Mouse (Mus musculus) liver, adult 2 months (tissue): ENCODE data around the gene St5. TPM values are rescaled to one million over a fixed set of nuclear protein-coding genes. Genes with fewer than 3 reads are reported as not detected.

Source experiments
- DNase-seq: peaks from one replicate; pipeline ENCODE4 v3.0.0-alpha.2; 2011; ENCODE audit warnings: low read depth, low spot score; ENCODE audit errors: extremely low read depth
- H3K27ac ChIP-seq: fragments of 200-500 bp; replicated peaks from 2 replicates; pipeline ENCODE4 v1.5.1; 2012; ENCODE audit warnings: low read depth, mild to moderate bottlenecking, control low read depth, inconsistent platforms, low read length; ENCODE audit not compliant: insufficient read depth
- H3K27me3 ChIP-seq: fragments of 200-500 bp; 2 replicates; pipeline ENCODE4 v1.6.1; 2012; ENCODE audit warnings: mild to moderate bottlenecking, moderate library complexity, low read length, inconsistent platforms; ENCODE audit not compliant: control insufficient read depth, insufficient read depth
- H3K36me3 ChIP-seq: fragments of 200-500 bp; 2 replicates; pipeline ENCODE4 v1.6.1; 2012; ENCODE audit warnings: low read length, inconsistent platforms; ENCODE audit not compliant: control insufficient read depth, insufficient read depth
- H3K4me1 ChIP-seq: fragments of 200-500 bp; 2 replicates; pipeline ENCODE4 v1.6.1; 2011; ENCODE audit warnings: low read length; ENCODE audit not compliant: control insufficient read depth, insufficient read depth
- H3K4me3 ChIP-seq: fragments of 200-500 bp; 2 replicates; pipeline ENCODE4 v1.5.1; 2011; ENCODE audit warnings: low read depth, mild to moderate bottlenecking, control low read depth, low read length, moderate library complexity; ENCODE audit not compliant: insufficient read depth
- H3K79me2 ChIP-seq: fragments of 200-500 bp; 2 replicates; pipeline ENCODE4 v1.6.1; 2012; ENCODE audit warnings: inconsistent platforms, mild to moderate bottlenecking, low read length, moderate library complexity; ENCODE audit not compliant: control insufficient read depth, insufficient read depth
- H3K9ac ChIP-seq: fragments of 200-500 bp; 2 replicates; pipeline ENCODE4 v1.6.1; 2012; ENCODE audit warnings: low read depth, mild to moderate bottlenecking, control low read depth, inconsistent platforms, low read length
- CTCF ChIP-seq: fragments of 200-500 bp; IDR thresholded peaks from 2 replicates; pipeline ENCODE4 v1.5.1; 2011; ENCODE audit warnings: low read depth, low read length, control low read depth
- POLR2A ChIP-seq: fragments of 200-500 bp; IDR thresholded peaks from 2 replicates; pipeline ENCODE4 v1.6.1; 2011; ENCODE audit warnings: low read length, control low read depth; ENCODE audit not compliant: insufficient read depth; ENCODE audit errors: extremely low read depth
- WGBS: fragments of 180-500 bp; shearing (Covaris S2); methylation state at CpG from one replicate; pipeline ENCODE4 v1.1.7; 2018; 5-methylcytosine and 5-hydroxymethylcytosine counted together
- polyA plus RNA-seq: library from polyadenylated mRNA; depleted of rRNA; stranded (reverse); fragments of >200 nt; gene quantifications from 2 replicates; pipeline ENCODE4 v1.2.3, GENCODE M21; 2012
- total RNA-seq: library from RNA; depleted of rRNA; stranded (reverse); fragments of >200 nt; gene quantifications from 2 replicates; pipeline ENCODE4 v1.2.3, GENCODE M21; 2014

Gene St5
- total and polyA plus RNA-seq, 2 experiments = 8.3 to 36.4 TPM

GRCm38 (mm10) chr7:109674944-109675628 lies 28.3 kb downstream of the St5 start:
- Histone ChIP-seq H3K36me3 (no peaks in the 10 kb centered on the region), H3K79me2 (no peaks in the 10 kb centered on the region), H3K27me3 (no peaks in the 10 kb centered on the region), H3K4me1 (no peaks in the 10 kb centered on the region), H3K27ac (peak overlapping the region; percentile 38; the same call in 1 of the 2 replicates), H3K9ac (no peak overlapping the region), H3K4me3 (no peak overlapping the region)
- WGBS = 75% methylated on average over 4 of the region's 4 CpGs
- no peak for TF ChIP-seq POLR2A
- no peak for TF ChIP-seq CTCF
- DNase-seq = peak; percentile 52

- Histone ChIP-seq H3K36me3 (no peaks in the 10 kb centered on the region), H3K4me3 (peak overlapping the region; percentile 69), H3K9ac (peak overlapping the region; percentile 76), H3K4me1 (no peaks in the 10 kb centered on the region), H3K27me3 (no peaks in the 10 kb centered on the region), H3K79me2 (no peaks in the 10 kb centered on the region), H3K27ac (peak overlapping the region; percentile 47; the same call in 1 of the 2 replicates)
- 3% methylated on average over 39 of the region's 44 CpGs for WGBS
- peak; percentile 59 for DNase-seq
- TF ChIP-seq POLR2A (no peak), CTCF (no peak)
Measured at GRCm38 (mm10) chr7:109671581-109672471, 31.6 kb downstream of the St5 start.

GRCm38 (mm10) chr7:109669426-109670170 lies 33.8 kb downstream of the St5 start:
- H3K4me1 ChIP-seq = no peaks in the 10 kb centered on the region
- 88% methylated on average over 5 of the region's 5 CpGs for WGBS
- H3K9ac ChIP-seq = no peak overlapping the region
- no peaks in the 10 kb centered on the region for H3K27me3 ChIP-seq
- no peaks in the 10 kb centered on the region for H3K79me2 ChIP-seq
- TF ChIP-seq CTCF = no peak
- peak; percentile 14 for DNase-seq
- 0 out of 2 replicates have a peak overlapping the region, but pooled peaks have one; percentile 11 for H3K4me3 ChIP-seq
- H3K36me3 ChIP-seq = no peaks in the 10 kb centered on the region
- H3K27ac ChIP-seq = no peak overlapping the region

- WGBS = 82% methylated on average over 5 of the region's 5 CpGs
- TF ChIP-seq POLR2A (no peak), CTCF (no peak)
- Histone ChIP-seq H3K36me3 (no peaks in the 10 kb centered on the region), H3K27ac (no peak overlapping the region), H3K4me1 (no peaks in the 10 kb centered on the region), H3K9ac (no peak overlapping the region), H3K27me3 (no peaks in the 10 kb centered on the region), H3K79me2 (no peaks in the 10 kb centered on the region), H3K4me3 (no peak overlapping the region)
- no peak for DNase-seq
Measured at GRCm38 (mm10) chr7:109666664-109667063, 36.7 kb downstream of the St5 start.

- H3K4me3 ChIP-seq = no peak overlapping the region
- WGBS = 74% methylated on average over 4 of the region's 4 CpGs
- TF ChIP-seq CTCF (no peak), POLR2A (no peak)
Measured at GRCm38 (mm10) chr7:109662626-109663025, 40.8 kb downstream of the St5 start.

More at GRCm38 (mm10) chr7:109662626-109663025, 40.8 kb downstream of the St5 start:
- Histone ChIP-seq H3K36me3 (no peaks in the 10 kb centered on the region), H3K27ac (no peak overlapping the region), H3K4me1 (peaks cover 5% of the 10 kb centered on the region), H3K9ac (no peak overlapping the region), H3K79me2 (no peaks in the 10 kb centered on the region), H3K27me3 (no peaks in the 10 kb centered on the region)
- DNase-seq = no peak
